Mouse (Mus musculus) heart, adult 2 months (tissue): ENCODE measurements around the gene Zfand3.

ENCODE experiments used
- CTCF ChIP-seq: fragments of 200-600 bp; IDR thresholded peaks from 2 replicates; pipeline ENCODE4 v1.8.1; 2022; ENCODE audit warnings: antibody characterized with exemption, mild to moderate bottlenecking, moderate library complexity
- EP300 ChIP-seq: fragments of 200-500 bp; IDR thresholded peaks from 2 replicates; pipeline ENCODE4 v1.6.1; 2011; ENCODE audit warnings: low read depth, low read length, control low read depth; ENCODE audit not compliant: insufficient read depth
- POLR2A ChIP-seq: fragments of 200-500 bp; IDR thresholded peaks from 2 replicates; pipeline ENCODE4 v1.6.1; 2011; ENCODE audit warnings: mild to moderate bottlenecking, low read depth, low read length, control low read depth; ENCODE audit not compliant: insufficient read depth

DNA sequence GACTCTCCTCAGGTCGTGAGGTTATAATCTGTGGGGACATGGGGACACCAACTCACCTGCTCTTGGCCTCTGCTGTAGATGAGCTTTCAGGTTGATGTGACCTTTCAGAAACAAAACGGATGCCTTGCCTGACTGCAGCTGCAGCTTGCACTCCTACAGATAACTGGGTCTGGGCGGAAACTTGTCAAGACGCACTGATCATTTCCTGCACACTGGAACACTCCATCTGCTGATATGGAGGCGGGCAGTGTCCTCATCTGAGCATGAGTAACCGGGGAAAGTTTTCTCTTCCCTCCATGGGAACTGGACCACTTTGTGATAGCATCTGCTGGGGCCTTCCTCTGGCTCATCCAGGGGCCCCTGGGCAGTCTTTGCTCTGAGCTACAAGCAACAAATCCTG is 209.9 kb downstream of the Zfand3 start:
- TF ChIP-seq CTCF = no peak
- no peak for TF ChIP-seq POLR2A
- TF ChIP-seq EP300 = no peak
